Mouse (Mus musculus): Measurements from ENCODE around the gene Rabif.
"Not testable (repeated sequence)": the region's sequence is repeated elsewhere in the genome, so short reads cannot be mapped to it uniquely, and the experiment has no call there.

Rabif gene

DNA sequence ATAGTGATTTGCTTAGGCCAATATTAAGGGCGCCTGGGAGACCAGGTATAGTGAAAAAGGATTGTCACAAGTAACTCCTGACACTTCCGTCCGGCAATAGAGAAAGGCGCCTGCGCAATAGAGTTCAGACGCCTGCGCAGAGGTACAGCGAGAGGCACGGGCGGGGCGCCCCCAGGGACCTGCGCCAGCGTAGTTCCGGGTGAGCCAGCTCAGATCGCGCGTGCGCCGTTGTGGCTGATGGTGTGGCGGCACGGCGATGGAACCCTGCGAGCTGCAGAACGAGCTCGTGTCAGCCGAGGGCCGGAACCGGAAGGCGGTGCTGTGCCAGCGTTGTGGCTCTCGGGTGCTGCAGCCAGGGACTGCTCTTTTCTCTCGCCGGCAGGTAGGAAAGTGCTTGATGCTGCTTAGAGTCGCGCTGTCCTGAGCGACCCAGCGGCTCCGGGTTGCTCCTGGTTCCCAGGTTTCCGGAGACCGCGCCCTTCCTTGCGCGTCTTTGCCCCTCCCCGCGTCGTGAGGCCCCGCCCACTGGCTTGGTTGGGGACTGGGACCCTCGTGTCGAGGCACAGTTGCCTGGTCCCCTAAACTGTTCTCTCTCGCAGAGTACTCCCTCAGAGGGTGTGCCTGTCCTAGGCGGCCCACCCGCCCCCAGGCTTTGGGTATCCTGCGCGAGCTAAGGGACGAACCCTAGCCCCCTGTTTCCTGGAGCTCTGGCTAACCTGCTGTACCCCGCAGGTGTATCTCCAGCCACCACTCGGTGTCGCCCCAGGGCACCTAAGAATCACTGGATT, at the start of gene Rabif:
Gene Rabif, plus strand, starts transcription at position 221 of the 788 bp plus-strand sequence.
- DNase-seq (ENCODE audit: low spot score), result peak; percentile 95

- DNase-seq (ENCODE audit: low spot score), result no peak
These were observed 49.0 kb upstream of the Rabif start for GRCm38 (mm10) chr1:134445418-134445817.

GRCm38 (mm10) chr1:134448537-134448936, 45.9 kb upstream of the Rabif start:
- DNase-seq (ENCODE audit: low spot score), result not testable (repeated sequence)

- no peak for DNase-seq (ENCODE audit: low spot score)
These were observed 44.2 kb upstream of the Rabif start for GRCm38 (mm10) chr1:134450201-134450600.

DNA sequence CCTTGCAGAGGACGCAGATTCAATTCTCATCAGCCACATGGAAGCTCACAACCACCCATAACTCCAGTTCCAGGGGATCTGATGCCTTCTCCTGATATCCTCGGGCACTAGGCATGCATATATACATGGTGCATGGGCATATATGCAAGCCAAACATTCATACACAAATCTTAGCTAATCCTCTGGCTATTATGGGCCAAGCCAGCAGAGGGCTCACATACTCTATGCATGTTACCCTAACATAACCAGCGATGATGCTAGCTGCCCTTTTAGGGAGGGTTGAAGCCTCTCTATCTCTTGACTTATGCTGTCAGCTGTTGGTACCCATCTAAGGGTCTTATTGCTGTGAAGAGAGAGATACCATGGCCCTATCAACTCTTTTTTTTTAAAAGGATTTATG, 43.5 kb upstream of the Rabif start:
- peak; percentile 57 for DNase-seq (ENCODE audit: low spot score)

DNA sequence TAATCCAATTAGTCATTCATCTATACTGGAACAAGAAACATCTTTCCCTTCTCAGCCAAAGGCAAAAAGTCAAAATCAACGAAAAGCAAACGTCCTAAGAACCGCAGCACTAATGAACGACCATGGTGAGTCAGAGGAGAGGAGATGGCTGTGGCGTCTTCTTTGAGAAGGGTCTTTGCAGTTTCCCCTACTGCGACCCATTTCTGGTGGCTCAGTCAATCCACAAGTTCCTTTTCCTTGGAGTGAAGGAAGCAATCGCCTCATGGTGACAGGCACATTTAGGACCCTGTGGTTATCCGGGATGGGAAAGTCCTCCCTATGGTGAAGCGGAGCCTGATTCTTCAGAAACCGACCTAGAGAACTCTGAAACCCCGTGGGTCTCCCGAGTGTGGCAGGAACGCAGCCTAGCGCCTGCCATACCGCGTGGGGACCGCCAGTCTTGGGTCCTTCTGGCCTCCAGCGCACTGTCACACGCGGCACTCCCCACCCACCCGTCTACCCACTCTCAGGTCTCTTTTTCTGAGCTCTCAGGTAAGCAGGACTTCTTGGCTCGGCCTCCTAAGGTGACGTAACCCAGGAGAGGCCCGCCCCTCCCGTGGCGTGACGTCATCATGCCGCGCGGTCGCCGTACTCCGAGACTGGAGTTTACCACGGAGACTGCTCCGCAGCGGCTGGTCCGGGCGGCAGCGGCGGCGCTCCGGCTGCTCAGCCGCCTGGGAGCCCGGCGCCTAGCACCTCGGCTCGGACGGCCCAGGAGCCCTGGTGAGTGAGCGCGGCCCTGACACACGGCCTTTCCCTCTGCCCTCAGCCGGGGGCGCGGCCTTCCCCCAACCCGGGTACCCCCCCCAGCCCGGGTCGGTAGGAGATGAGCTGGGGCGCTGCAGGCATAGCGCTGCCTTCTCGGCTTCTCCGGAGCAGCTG, 39.3 kb upstream of the Rabif start, which contains the start of gene Klhl12:
Gene Klhl12, plus strand, starts transcription at position 628 of the 921 bp plus-strand sequence.
- peak; percentile 89 for DNase-seq (ENCODE audit: low spot score)

DNA sequence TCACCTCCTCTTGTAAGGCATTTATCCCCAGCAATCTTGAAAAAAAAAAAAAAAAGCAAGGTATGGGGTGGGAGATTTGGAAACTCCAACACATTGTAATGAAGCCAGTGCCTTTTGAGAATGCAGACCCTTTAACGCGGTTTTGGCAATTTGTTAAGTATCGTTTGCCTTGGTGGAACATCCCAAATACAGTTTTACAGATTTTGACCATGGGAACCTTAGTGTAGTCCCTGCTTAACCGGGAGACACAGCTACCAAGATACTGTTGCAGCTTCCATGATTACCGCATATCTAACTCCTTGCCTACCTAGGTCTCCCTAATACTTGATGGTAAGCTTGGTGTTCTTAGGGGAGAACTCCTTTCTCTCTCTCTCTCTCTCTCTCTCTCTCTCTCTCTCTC, 38.4 kb upstream of the Rabif start:
- DNase-seq (ENCODE audit: low spot score), result peak; percentile 29

DNA sequence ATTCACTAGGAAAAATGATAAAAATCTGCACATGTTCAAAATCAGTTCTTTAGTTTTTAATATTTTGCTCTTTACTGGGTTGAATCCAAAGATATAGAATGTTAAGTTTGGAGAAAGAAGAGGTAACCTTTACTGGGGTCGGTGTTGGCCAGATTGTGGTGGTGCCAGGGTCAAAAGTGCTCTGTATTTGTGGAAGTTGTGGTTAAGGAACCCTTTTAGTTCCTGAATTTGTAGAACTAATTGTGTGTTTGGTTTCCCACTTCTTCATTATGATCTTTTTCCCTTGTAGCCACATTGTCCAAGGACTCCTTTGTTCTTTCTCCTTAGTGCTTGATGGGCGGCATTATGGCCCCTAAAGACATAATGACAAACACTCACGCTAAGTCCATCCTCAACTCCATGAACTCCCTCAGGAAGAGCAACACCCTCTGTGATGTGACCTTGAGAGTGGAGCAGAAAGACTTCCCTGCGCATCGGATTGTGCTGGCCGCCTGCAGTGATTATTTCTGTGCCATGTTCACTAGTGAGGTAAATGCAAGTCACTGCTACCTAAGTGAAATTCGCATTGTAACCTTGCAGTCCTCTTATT, 36.2 kb upstream of the Rabif start:
- DNase-seq (ENCODE audit: low spot score), result no peak

GRCm38 (mm10) chr1:134460294-134461284, 33.9 kb upstream of the Rabif start:
- DNase-seq (ENCODE audit: low spot score), result peak; percentile 79

GRCm38 (mm10) chr1:134484623-134485022, 9.8 kb upstream of the Rabif start:
- DNase-seq (ENCODE audit: low spot score), result no peak

DNA sequence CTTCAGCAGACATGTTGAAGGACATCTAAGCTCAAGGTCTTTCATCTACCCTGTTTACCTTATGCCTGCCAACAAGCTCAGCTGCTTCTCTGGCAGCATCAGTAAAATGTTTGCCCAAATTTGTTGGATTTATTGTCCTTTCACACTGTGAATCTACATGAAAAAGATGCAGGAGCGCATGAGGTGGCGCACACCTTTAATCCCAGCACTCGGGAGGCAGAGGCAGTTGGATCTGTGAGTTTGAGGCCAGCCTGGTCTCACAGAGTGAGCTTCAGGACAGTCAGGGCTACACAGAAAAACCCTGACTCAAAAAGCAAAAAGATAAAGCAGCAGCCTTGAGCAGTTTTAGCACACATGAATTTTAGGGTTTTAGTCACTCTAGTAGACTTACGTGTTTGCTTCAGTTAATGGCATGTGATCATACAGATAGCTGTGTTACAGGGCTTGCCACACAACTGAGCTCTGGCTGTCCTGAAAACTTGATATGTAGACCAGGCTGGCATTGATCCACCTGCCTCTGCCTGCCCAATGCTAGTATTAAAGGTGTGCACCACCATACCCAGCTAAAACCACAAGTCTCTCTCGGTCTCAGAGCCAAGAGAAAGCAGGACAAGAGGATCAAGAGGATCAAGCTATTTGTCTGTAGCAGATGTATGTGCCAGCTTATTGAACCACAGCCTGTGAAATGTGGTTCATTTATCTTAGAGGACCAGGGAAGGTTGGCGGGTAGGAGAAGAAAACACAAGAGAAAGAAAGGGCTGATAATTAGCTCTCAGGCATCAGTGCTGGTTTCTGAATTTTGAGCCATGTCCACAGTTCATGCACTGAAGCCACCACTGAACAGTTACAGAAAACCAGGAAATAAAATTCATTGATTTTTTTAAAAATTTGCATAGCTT, 3.3 kb upstream of the Rabif start:
- peak; percentile 50 for DNase-seq (ENCODE audit: low spot score)

- no peak for DNase-seq (ENCODE audit: low spot score)
These were observed 2.2 kb upstream of the Rabif start for GRCm38 (mm10) chr1:134492276-134492675.

DNA sequence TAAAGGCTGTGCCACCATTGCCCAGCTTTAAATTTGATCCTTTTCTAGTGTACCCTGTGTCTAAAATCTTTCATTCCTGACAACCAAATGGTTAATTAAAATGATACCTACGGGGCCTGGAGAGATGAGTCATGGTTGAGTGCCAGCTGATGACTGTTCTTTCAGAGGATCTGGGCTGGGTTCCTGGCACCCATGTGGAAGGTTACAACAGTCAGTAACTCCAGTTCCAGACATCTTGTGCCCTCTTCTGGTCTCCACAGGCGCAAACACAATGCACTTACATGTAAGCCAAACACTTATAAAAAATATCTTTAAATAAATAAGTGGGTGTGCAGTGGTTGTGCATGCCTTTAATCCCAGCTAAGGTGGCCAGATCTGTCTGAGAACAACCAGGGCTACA, 952 bp upstream of the Rabif start:
- no peak for DNase-seq (ENCODE audit: low spot score)

GRCm38 (mm10) chr1:134493956-134494355, 492 bp upstream of the Rabif start:
- DNase-seq (ENCODE audit: low spot score), result no peak

GRCm38 (mm10) chr1:134495216-134495539, 730 bp downstream of the Rabif start:
- DNase-seq (ENCODE audit: low spot score), result no peak

DNA sequence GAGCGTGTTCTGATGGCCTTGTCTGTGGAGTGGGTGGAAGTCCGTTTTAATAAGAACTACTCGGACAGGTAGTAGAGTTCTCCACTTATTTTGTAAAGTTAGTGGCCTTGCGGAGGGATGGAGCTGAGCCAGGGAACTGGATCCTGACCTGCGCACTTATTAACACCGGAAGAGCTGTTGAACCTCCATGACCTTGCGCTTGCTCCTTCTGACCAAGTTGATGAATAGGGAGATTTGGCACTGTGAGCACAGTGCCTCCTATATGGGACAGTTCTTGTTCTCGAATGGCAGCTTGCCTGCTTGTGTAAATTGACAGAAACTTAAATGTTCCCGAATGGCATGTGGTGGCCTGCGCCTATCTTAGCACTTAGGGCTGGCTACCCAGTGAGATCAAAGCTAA, 1.5 kb downstream of the Rabif start:
- no peak for DNase-seq (ENCODE audit: low spot score)

DNA sequence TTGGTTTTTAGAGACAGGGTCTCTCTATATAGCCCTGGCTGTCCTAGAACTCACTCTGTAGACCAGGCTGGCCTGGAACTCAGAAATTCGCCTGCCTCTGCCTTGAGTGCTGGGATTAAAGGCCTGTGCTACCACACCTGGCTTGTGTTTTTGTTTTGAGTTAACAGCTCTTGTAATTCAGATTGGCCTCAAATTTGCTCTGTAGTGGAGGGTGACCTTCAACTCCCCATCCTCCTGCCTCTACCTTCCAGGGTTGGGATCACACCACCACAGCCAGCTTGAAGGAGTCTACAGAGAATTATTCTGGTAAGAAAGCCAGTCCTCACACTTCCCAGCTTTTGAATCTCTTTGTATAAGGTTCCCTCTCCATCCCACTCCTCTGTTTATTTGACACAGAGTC, 6.5 kb downstream of the Rabif start:
- DNase-seq (ENCODE audit: low spot score), result no peak

DNA sequence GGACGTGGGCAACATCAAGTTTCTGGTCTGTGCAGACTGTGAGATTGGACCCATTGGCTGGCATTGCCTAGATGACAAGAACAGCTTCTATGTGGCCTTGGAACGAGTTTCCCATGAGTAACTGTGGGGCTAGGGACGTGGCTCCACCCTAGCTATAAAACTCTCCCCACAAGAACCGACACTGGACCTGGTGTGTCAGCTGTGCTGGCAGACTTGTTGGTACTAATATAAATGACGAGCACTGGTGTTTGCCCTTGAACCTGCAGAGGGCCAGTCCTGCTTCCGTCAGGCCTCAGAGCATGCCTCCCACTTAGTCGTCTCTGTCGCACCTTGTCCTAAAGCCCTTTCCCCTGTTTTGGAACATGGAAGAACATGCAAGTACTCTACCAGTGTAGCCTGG, 11.8 kb downstream of the Rabif start:
- DNase-seq (ENCODE audit: low spot score), result no peak

GRCm38 (mm10) chr1:134510018-134510417, 15.6 kb downstream of the Rabif start:
- DNase-seq (ENCODE audit: low spot score), result no peak

GRCm38 (mm10) chr1:134512183-134512582, 17.7 kb downstream of the Rabif start:
- no peak for DNase-seq (ENCODE audit: low spot score)
